Mouse (Mus musculus) forebrain, embryonic 10.5 days (tissue): ENCODE results near the gene Nynrin. TPM values are rescaled to one million over a fixed set of nuclear protein-coding genes. Genes with fewer than 3 reads are reported as not detected.

Experiments used
- DNase-seq: peaks from one replicate; pipeline ENCODE4 v3.0.0-alpha.2; 2017; ENCODE audit warnings: low spot score; ENCODE audit errors: extremely low spot score
- H3K27ac ChIP-seq: fragments of 300-500 bp; sonication (generic); 2 replicates; pipeline ENCODE4 v1.5.1; 2016; ENCODE audit warnings: mild to moderate bottlenecking
- H3K27me3 ChIP-seq: fragments of 300-500 bp; sonication (generic); 2 replicates; pipeline ENCODE4 v1.6.1; 2016; ENCODE audit warnings: mild to moderate bottlenecking; ENCODE audit not compliant: poor library complexity, severe bottlenecking
- H3K36me3 ChIP-seq: fragments of 300-500 bp; sonication (generic); replicated peaks from 2 replicates; pipeline ENCODE4 v1.6.1; 2016; ENCODE audit warnings: mild to moderate bottlenecking, moderate library complexity
- H3K4me1 ChIP-seq: fragments of 300-500 bp; sonication (generic); 2 replicates; pipeline ENCODE4 v1.6.1; 2016
- H3K4me3 ChIP-seq: fragments of 300-500 bp; sonication (generic); 2 replicates; pipeline ENCODE4 v1.5.1; 2016; ENCODE audit warnings: mild to moderate bottlenecking, moderate library complexity
- H3K9me3 ChIP-seq: fragments of 300-500 bp; sonication (generic); 2 replicates; pipeline ENCODE4 v1.6.1; 2016; ENCODE audit warnings: mild to moderate bottlenecking, moderate library complexity
- WGBS: fragments of 180-500 bp; shearing (Covaris S2); methylation state at CpG from one replicate; pipeline ENCODE4 v1.1.7; 2016; 5-methylcytosine and 5-hydroxymethylcytosine counted together
- polyA plus RNA-seq: library from polyadenylated mRNA; unstranded; fragments of >200 nt; fragmentation: Nextera tagmentation; extraction: Ambion mirVana; gene quantifications from 2 replicates; pipeline ENCODE4 v1.2.1, GENCODE M21; 2016

The Nynrin gene
- polyA plus RNA-seq, 1 experiment from 2014 or later: 25.8 TPM

DNA sequence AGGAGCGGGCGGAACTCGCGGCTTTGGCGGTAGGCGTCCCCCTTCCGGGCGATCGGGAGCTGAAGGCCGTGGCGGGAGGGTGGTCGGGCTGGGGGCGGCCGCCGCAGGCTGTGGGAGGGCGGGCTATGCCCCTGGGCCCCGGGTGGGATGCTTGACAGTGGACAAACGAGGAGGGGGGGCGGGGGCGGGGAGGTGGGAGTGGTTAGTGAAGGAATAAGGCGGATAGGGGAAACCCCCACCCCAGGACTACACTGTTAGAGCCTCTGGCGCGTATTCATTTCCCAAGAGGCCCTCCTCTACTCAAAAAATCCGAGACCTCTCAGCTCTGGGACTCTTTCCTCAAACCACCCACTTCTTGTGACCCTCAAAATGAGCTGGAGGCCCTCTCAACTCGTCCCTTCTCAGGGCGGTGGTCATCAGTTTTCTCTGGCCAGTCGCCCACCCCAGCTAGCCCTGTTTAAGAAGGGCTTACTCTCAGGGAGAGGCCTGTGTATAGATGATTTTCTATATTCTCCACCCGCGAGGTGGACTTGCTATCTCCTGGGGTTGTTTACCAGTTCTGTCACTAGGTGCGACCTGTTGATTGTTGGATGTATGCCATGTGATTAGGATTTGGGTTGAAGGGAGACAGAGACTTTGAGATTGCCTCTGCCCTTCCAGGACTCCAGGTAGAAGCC is 31.4 kb downstream of the Nynrin start:
- Histone ChIP-seq H3K27me3 (0 out of 2 replicates have a peak, but pooled peaks cover 8% of the 10 kb centered on the region), H3K36me3 (peaks cover 43% of the 10 kb centered on the region), H3K4me3 (peak overlapping the region; percentile 80), H3K4me1 (peaks cover 44% of the 10 kb centered on the region), H3K9me3 (no peaks in the 10 kb centered on the region), H3K27ac (peak overlapping the region; percentile 94)
- under 1% methylated on average over 28 of the region's 30 CpGs for WGBS
- no peak for DNase-seq

DNA sequence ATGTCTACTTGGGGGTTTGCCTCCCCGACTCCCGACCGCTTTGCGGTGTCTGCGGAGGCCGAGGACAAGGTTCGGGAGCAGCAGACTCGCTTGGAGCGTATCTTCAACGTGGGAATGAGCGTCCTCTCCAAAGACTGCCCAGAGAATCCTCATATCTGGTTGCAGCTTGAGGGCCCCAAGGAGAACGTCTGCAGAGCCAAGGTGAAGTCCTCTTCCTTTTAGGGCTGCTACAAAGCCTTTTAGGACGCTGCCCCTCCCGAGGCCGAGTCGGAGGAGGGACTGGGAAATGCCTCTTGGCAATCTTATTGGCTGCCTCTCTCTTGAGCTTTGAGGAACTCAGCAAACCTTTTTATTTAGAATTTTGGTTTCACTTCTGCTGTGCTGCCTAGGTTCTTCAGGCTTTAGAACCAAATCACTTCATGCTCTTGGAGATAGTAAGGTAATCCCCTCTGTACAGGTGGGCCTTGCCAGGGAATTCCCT is 32.0 kb downstream of the Nynrin start:
- Histone ChIP-seq H3K36me3 (peaks cover 49% of the 10 kb centered on the region), H3K27me3 (0 out of 2 replicates have a peak, but pooled peaks cover 8% of the 10 kb centered on the region), H3K4me1 (peaks cover 44% of the 10 kb centered on the region), H3K27ac (peak overlapping the region; percentile 94), H3K9me3 (no peaks in the 10 kb centered on the region), H3K4me3 (peak overlapping the region; percentile 80)
- WGBS: 11% methylated on average over 16 of the region's 16 CpGs
- no peak for DNase-seq

DNA sequence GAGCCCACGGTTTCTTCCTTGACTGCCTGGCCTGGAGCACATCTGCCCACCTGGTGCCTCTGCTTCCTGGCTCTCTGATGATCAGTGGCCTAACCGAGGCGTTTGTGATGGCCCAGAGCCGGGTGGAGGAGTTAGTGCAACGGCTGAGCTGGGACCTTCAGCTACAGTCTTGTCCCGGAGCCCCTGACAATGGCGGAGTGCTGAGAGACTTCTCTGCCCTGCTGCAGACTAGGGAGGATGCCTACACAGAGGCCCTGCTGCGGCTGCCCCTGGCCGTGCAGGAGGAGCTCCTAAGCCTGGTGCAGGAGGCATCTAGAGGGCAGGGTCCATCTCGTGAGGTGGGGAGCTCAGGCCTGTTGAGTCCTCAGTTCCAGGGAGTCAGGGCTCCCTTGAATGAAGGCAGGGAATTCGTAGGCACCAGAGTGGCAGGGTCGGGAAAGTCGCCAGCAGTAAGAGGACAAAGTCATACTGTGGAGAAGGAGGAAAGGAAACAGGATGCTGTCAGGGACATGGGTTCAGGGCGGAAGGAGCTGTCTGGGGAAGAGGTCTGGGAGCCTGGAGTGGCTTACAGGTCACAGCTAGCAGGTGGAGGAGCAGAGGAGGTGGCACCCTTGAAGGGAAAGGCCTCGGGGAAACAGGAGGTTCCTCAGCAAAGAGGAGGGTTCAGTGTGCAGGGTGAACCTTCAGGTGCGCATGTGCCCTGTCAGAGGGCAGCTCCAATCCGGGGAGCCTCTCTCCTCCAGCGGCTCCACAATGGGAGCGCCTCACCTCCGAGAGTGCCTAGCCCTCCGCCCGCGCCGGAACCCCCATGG is 33.0 kb downstream of the Nynrin start:
- 0 out of 2 replicates have a peak, but pooled peaks cover 8% of the 10 kb centered on the region for H3K27me3 ChIP-seq
- peak overlapping the region; percentile 94; the same call in 1 of the 2 replicates for H3K27ac ChIP-seq
- H3K4me1 ChIP-seq: peaks cover 44% of the 10 kb centered on the region
- H3K4me3 ChIP-seq: peak overlapping the region; percentile 80
- no peak for DNase-seq
- H3K9me3 ChIP-seq: no peaks in the 10 kb centered on the region
- H3K36me3 ChIP-seq: peaks cover 58% of the 10 kb centered on the region
- WGBS: 85% methylated on average over 24 of the region's 24 CpGs

DNA sequence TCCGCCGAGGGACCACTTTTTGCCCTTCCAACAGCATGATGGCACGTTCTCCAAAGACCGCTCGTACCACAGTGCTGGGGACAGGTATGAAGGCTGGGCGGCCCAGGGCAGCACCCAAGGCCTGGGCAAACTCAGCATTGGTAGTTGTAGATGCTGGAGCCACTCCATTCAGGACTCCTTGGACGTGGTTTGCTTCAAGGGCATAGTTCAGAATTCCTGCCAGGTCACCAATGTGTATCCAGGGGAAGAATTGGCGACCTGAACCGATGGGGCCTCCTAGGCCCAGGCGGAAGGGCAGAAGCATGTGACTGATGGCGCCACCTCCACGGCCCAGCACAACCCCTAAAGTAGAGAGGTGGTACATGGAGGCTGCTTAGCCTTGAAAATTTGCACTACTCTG is 43.9 kb downstream of the Nynrin start:
- Histone ChIP-seq H3K4me3 (no peak overlapping the region), H3K36me3 (peaks cover 56% of the 10 kb centered on the region), H3K4me1 (peaks cover 26% of the 10 kb centered on the region), H3K27ac (no peak overlapping the region), H3K27me3 (no peaks in the 10 kb centered on the region), H3K9me3 (no peaks in the 10 kb centered on the region)
- DNase-seq: no peak
- WGBS: 94% methylated on average over 12 of the region's 12 CpGs

DNA sequence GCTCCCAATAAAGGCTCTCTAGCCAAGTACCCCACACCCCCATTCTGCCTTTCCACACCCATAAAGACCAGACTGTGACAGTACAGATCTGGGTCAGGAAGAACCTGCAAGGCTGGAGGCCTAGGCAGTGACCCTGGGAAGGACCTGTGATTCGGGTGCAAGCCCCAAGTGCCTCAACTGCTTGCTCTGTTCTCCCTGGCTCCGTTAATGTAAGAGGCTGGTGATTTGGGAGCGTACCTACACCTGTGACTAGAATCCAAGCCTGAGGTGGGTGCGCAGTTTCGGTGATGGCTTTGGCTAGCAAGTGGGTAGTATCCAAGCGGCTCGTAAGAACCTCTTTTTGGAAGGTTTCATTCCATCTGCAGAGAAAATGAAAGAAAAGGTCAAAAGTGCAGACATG is 45.1 kb downstream of the Nynrin start:
- Histone ChIP-seq H3K4me1 (peaks cover 26% of the 10 kb centered on the region), H3K27me3 (no peaks in the 10 kb centered on the region), H3K36me3 (peaks cover 44% of the 10 kb centered on the region), H3K4me3 (peak overlapping the region; percentile 62; the same call in 1 of the 2 replicates), H3K27ac (no peak overlapping the region), H3K9me3 (no peaks in the 10 kb centered on the region)
- WGBS: 89% methylated on average over 7 of the region's 7 CpGs
- DNase-seq: no peak

DNA sequence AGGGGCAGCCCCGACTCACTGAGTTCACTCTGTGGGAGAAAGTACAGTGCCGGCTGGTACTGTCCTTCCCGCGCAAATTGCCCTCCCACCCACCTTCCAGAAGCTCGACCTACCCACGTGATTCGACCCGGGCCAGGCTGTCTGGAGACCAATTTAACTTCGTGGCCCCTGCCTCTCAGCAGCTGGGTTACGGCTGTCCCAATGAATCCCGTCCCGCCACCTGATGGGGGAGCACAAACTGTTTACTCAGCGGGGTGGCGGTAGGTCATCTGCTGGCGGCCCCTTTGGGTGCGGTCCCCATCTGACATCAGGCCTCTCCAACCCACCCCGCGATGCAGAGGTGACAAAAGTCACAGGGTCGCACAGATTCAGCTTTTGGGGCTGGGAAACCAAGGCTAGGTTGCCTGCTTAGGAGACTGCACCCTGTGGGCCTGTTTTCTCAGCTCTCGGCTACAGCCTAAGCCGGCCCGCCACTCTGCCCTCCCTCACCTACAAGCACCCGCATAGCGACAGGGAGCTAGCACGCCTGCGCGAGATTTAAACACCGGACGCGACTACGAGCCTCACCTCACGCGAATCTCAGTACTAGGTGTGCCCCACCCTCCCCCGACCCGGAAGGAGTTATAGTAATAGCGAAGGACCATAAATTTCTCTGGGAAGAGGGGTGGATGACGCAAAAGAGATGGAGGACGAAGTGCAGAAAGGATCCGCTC is 46.0 kb downstream of the Nynrin start, which contains the start of gene Sdr39u1:
Gene Sdr39u1, minus strand, starts transcription at position 593 of the 713 bp plus-strand sequence.
- no peaks in the 10 kb centered on the region for H3K9me3 ChIP-seq
- peaks cover 35% of the 10 kb centered on the region for H3K36me3 ChIP-seq
- 3% methylated on average over 39 of the region's 39 CpGs for WGBS
- peaks cover 26% of the 10 kb centered on the region for H3K4me1 ChIP-seq
- peak; percentile 83 for DNase-seq
- peak within 1 kb of the TSS; percentile 62 for H3K4me3 ChIP-seq
- peak within 1 kb of the TSS; percentile 86 for H3K27ac ChIP-seq
- no peaks in the 10 kb centered on the region for H3K27me3 ChIP-seq

DNA sequence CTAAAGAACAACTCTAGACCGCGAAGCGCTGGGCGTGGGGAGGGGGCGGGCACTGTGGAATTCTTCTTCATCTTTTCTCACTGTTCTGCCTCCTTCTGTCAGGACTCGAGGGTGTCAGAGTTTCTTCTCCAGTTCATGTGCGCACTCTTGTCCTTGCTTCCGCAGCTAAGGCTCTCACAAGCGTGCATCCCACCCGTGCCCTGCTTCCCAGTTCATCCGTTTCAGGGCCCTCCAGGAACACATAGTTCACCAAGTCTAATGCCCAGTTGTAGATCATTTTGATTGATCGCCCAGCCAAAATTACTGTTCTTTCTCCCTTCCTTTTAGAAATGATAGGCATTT is 46.6 kb downstream of the Nynrin start:
- H3K27me3 ChIP-seq: no peaks in the 10 kb centered on the region
- peak overlapping the region; percentile 62 for H3K4me3 ChIP-seq
- peaks cover 29% of the 10 kb centered on the region for H3K36me3 ChIP-seq
- H3K4me1 ChIP-seq: peaks cover 26% of the 10 kb centered on the region
- peak overlapping the region; percentile 86 for H3K27ac ChIP-seq
- 9% methylated on average over 12 of the region's 12 CpGs for WGBS
- no peaks in the 10 kb centered on the region for H3K9me3 ChIP-seq
- DNase-seq: no peak

DNA sequence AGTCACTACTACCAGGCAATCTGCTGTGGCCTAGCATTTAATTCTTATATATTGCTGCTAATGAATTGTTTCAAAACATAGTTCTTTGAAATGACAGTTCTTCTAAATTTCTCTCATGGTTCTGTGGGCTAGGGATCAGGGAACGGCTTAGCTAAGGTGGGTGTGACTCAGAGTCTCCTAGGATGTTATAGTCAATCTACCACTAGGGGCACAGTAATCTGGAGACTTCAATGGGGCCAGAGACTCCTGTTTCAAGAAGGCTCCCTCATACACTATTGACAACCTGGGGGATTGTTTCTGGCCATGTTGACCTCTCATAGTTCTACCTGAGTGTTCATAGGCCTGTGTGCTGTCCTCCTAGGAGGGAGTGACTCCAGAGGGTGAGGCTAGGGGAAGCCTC is 51.7 kb downstream of the Nynrin start:
- Histone ChIP-seq H3K9me3 (no peaks in the 10 kb centered on the region), H3K4me1 (peaks cover 8% of the 10 kb centered on the region), H3K27me3 (no peaks in the 10 kb centered on the region), H3K27ac (no peak overlapping the region), H3K4me3 (no peak overlapping the region), H3K36me3 (no peaks in the 10 kb centered on the region)
- 44% methylated on average over 1 of the region's 1 CpGs for WGBS
- no peak for DNase-seq

DNA sequence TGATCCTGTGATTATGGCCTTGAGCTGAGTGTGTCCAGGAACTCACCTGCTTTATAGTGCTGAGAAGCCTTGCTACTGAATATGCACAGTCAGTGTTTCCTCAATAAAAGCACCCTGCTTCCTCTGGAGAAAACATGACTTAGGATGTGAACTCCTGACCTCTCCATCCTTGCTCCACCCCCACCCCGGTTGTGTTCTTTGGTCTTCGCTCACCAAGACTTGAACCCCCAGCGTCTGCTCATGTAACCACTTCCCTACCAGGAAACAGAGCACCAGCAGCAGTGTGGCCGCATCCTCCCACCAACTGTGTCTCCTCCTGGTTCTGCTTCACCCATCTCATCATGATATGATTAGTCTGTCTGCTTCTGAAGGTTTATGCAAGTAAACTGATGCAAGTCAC is 59.6 kb downstream of the Nynrin start:
- no peak for DNase-seq
- Histone ChIP-seq H3K4me3 (no peak overlapping the region), H3K9me3 (no peaks in the 10 kb centered on the region; the same call in 1 of the 2 replicates), H3K4me1 (0 out of 2 replicates have a peak, but pooled peaks cover 5% of the 10 kb centered on the region), H3K27ac (no peak overlapping the region), H3K27me3 (no peaks in the 10 kb centered on the region), H3K36me3 (no peaks in the 10 kb centered on the region)
- 67% methylated on average over 4 of the region's 4 CpGs for WGBS

DNA sequence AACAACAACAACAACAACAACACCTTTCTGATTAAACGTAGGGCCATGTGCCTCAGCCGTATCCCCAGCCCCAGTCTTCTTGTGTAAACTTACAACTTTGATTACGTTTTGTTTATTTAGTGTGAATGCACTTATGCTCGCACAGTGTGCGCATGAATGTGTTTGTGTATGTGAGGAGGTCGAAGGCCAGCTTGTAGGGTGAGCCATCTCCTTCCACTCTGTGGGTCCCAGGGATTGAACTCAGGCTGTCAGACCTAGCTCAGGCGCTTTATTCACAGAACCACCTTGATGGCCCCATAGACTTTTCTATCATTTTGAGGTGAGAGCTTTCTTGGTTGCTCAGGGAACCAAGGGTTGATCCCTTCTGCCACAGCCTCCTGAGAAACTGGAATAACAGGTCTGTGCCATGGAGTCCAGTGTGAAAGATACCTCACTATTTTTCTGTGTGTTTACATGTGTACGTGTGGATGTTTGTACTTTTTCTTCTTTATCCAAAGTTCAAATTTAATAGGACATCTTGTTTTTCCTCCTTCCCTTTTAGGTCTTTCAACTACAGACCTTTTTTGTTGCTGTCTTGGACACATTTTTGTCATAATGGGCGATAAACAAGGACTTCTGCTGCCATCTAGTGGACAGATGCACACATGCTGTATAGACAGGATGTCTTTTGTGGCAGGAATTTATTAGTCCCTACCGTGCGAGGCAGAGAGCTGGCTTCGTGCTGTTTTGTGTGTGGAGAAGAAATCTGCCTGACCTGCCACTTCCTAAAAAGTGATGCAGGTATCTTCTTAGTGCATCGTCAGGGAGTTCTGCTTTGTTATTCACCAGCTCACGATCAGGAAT is 64.7 kb downstream of the Nynrin start:
- no peaks in the 10 kb centered on the region for H3K36me3 ChIP-seq
- no peaks in the 10 kb centered on the region; the same call in 1 of the 2 replicates for H3K9me3 ChIP-seq
- H3K4me3 ChIP-seq: no peak overlapping the region
- WGBS: 40% methylated on average over 14 of the region's 14 CpGs
- peak; percentile 77 for DNase-seq
- peak overlapping the region; percentile 45; the same call in 1 of the 2 replicates for H3K27ac ChIP-seq
- H3K4me1 ChIP-seq: peaks cover 17% of the 10 kb centered on the region
- no peaks in the 10 kb centered on the region for H3K27me3 ChIP-seq

DNA sequence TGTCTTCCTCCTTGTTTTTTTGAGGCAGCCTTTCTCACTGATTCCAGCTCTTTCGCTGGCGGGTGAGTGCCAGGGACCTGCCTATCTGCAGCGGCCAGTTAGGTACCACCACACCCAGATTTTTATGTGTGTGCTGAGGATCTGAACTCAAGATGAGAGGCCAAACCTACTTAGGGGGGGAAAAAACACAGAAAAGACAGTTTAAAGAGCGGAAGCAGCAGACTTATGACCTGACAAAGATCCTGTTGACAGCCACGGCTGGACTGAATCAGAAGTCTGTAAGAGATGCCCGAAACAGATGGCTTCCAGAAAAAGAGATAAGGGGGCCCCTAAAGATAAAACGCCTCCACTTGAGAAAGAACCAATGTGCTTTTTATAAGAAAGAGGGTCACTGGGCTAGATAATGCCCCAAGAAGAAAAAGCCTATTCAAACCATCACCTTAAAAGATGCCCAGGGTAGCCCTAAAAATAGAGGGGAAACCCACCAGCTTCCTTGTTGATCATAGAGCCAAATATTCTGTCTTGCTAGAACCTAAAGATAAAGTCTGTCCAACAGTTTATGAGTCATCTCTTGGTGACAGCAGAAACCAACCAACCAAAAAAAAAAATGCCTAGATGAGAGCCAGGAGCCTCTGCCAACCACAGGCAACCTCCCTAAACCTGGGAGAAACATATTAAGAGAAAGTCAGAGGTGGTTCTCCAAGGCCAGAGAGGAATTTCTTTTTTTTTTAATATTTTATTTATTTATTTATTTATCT is 68.8 kb downstream of the Nynrin start:
- DNase-seq: no peak
- WGBS: 85% methylated on average over 7 of the region's 7 CpGs
- H3K4me3 ChIP-seq: no peak overlapping the region

More for the DNA sequence above, 68.8 kb downstream of the Nynrin start:
- Histone ChIP-seq H3K27me3 (no peaks in the 10 kb centered on the region), H3K9me3 (no peaks in the 10 kb centered on the region), H3K36me3 (no peaks in the 10 kb centered on the region), H3K27ac (no peak overlapping the region), H3K4me1 (peaks cover 14% of the 10 kb centered on the region)
